Mouse (Mus musculus) limb, embryonic 14.5 days (tissue): ENCODE measurements around the gene Cbx6. TPM values are rescaled to one million over a fixed set of nuclear protein-coding genes. Genes with fewer than 3 reads are reported as not detected.
A peak's percentile ranks its signal among the peaks of the same experiment; 100 is the strongest.

Source experiments
- ATAC-seq: fragments of 200-750 bp; cut with Nextera tagmentation; 2 replicates; pipeline ENCODE4 v1.8.0; 2017; ENCODE audit warnings: low read depth, moderate number of reproducible peaks, moderate TSS enrichment; ENCODE audit not compliant: low FRiP score
- DNase-seq: peaks from one replicate; pipeline ENCODE4 v3.0.0-alpha.2; 2015; ENCODE audit warnings: low spot score
- H3K27ac ChIP-seq: fragments of 300-500 bp; sonication (generic); replicated peaks from 2 replicates; pipeline ENCODE4 v1.5.1; 2014; ENCODE audit warnings: low read depth, mild to moderate bottlenecking, low read length, moderate library complexity, mixed read lengths
- H3K27me3 ChIP-seq: fragments of 300-500 bp; sonication (generic); 2 replicates; pipeline ENCODE4 v1.6.1; 2014; ENCODE audit warnings: low read length, mixed read lengths; ENCODE audit not compliant: control insufficient read depth, insufficient read depth
- H3K36me3 ChIP-seq: fragments of 300-500 bp; sonication (generic); 2 replicates; pipeline ENCODE4 v1.6.1; 2014; ENCODE audit warnings: mild to moderate bottlenecking, low read length, moderate library complexity, mixed read lengths; ENCODE audit not compliant: control insufficient read depth, insufficient read depth
- H3K4me1 ChIP-seq: fragments of 300-500 bp; sonication (generic); 2 replicates; pipeline ENCODE4 v1.6.1; 2014; ENCODE audit warnings: antibody characterized with exemption, low read length, mixed read lengths; ENCODE audit not compliant: control insufficient read depth, insufficient read depth
- H3K4me2 ChIP-seq: fragments of 300-500 bp; sonication (generic); replicated peaks from 2 replicates; pipeline ENCODE4 v1.6.1; 2014; ENCODE audit warnings: low read depth, mild to moderate bottlenecking, low read length, moderate library complexity; ENCODE audit not compliant: severe bottlenecking
- H3K4me3 ChIP-seq: fragments of 300-500 bp; sonication (generic); replicated peaks from 2 replicates; pipeline ENCODE4 v1.5.1; 2014; ENCODE audit warnings: low read length
- H3K9ac ChIP-seq: fragments of 300-500 bp; sonication (generic); 2 replicates; pipeline ENCODE4 v1.6.1; 2014; ENCODE audit warnings: mild to moderate bottlenecking, low read depth, low read length, moderate library complexity; ENCODE audit not compliant: severe bottlenecking
- H3K9me3 ChIP-seq: fragments of 300-500 bp; sonication (generic); 2 replicates; pipeline ENCODE4 v1.6.1; 2016; ENCODE audit warnings: low read length; ENCODE audit not compliant: control insufficient read depth
- POLR2A ChIP-seq: fragments of 200-500 bp; IDR thresholded peaks from 2 replicates; pipeline ENCODE4 v1.8.0; 2012; ENCODE audit warnings: inconsistent platforms, mild to moderate bottlenecking, moderate library complexity, borderline replicate concordance; ENCODE audit not compliant: insufficient read depth, insufficient read length; ENCODE audit errors: extremely low read depth
- WGBS: fragments of 180-500 bp; shearing (Covaris S2); extraction: QIAGEN DNeasy Blood & Tissue Kit; methylation state at CpG from one replicate; pipeline ENCODE4 v1.1.7; 2014; 5-methylcytosine and 5-hydroxymethylcytosine counted together
- polyA plus RNA-seq, 2 experiments: library from polyadenylated mRNA; depleted of rRNA in 1 of 2; stranded (reverse) in 1 of 2; unstranded in 1 of 2; fragments of >200 nt; fragmentation: Nextera tagmentation in 1 of 2; extraction: Ambion mirVana in 1 of 2; gene quantifications; 2 replicates each; pipeline versions ENCODE4 v1.2.1 to v1.2.3; 2012 to 2014

The Cbx6 gene
- polyA plus RNA-seq, 2 experiments: 49.1 to 83.4 TPM

- H3K4me2 ChIP-seq: no peak overlapping the region
- H3K4me1 ChIP-seq: peaks cover 4% of the 10 kb centered on the region; the same call in 1 of the 2 replicates
- H3K36me3 ChIP-seq: no peaks in the 10 kb centered on the region
- DNase-seq: no peak
- H3K27ac ChIP-seq: no peak overlapping the region
- ATAC-seq: no peak
- no peak overlapping the region for H3K4me3 ChIP-seq
- no peak overlapping the region for H3K9ac ChIP-seq
- WGBS: 51% methylated on average over 2 of the region's 2 CpGs
- H3K27me3 ChIP-seq: no peaks in the 10 kb centered on the region
- no peak for TF ChIP-seq POLR2A
- no peaks in the 10 kb centered on the region for H3K9me3 ChIP-seq
Observed at GRCm38 (mm10) chr15:79840281-79840680, 5.8 kb upstream of the Cbx6 start.

- H3K4me3 ChIP-seq: peak overlapping the region; percentile 69
- peak overlapping the region; percentile 50 for H3K4me2 ChIP-seq
- WGBS: 55% methylated on average over 8 of the region's 9 CpGs
- no peak for TF ChIP-seq POLR2A
- H3K36me3 ChIP-seq: peaks cover 16% of the 10 kb centered on the region
- no peaks in the 10 kb centered on the region for H3K9me3 ChIP-seq
- peak overlapping the region; percentile 95 for H3K27ac ChIP-seq
- H3K4me1 ChIP-seq: peaks cover 22% of the 10 kb centered on the region
- no peak for DNase-seq
- H3K27me3 ChIP-seq: no peaks in the 10 kb centered on the region
- ATAC-seq: no peak
- peak overlapping the region; percentile 80; the same call in 1 of the 2 replicates for H3K9ac ChIP-seq
Observed at GRCm38 (mm10) chr15:79834881-79835260, 383 bp upstream of the Cbx6 start.

GRCm38 (mm10) chr15:79833251-79834050 lies 1.0 kb downstream of the Cbx6 start:
- peaks cover 28% of the 10 kb centered on the region for H3K36me3 ChIP-seq
- peak overlapping the region; percentile 80 for H3K9ac ChIP-seq
- peak overlapping the region; percentile 95 for H3K27ac ChIP-seq
- ATAC-seq (0 out of 2 replicates have a peak, but pooled peaks have one; percentile 10), DNase-seq (peak; percentile 58)
- H3K4me2 ChIP-seq: peak overlapping the region; percentile 81
- under 1% methylated on average over 40 of the region's 41 CpGs for WGBS
- H3K27me3 ChIP-seq: no peaks in the 10 kb centered on the region
- peak overlapping the region; percentile 69 for H3K4me3 ChIP-seq
- TF ChIP-seq POLR2A: no peak
- H3K4me1 ChIP-seq: peaks cover 22% of the 10 kb centered on the region
- H3K9me3 ChIP-seq: no peaks in the 10 kb centered on the region

- H3K36me3 ChIP-seq: peaks cover 39% of the 10 kb centered on the region
- peak overlapping the region; percentile 69 for H3K4me3 ChIP-seq
- H3K27me3 ChIP-seq: no peaks in the 10 kb centered on the region
- peak overlapping the region; percentile 95; the same call in 1 of the 2 replicates for H3K27ac ChIP-seq
- H3K4me1 ChIP-seq: peaks cover 28% of the 10 kb centered on the region
- peak overlapping the region; percentile 81 for H3K4me2 ChIP-seq
- ATAC-seq (no peak), DNase-seq (peak; percentile 86)
- no peaks in the 10 kb centered on the region for H3K9me3 ChIP-seq
- H3K9ac ChIP-seq: peak overlapping the region; percentile 80
- WGBS: 31% methylated on average over 18 of the region's 18 CpGs
- TF ChIP-seq POLR2A: no peak
Observed at GRCm38 (mm10) chr15:79832064-79832900, 2.2 kb downstream of the Cbx6 start.

GRCm38 (mm10) chr15:79830388-79830787 lies 4.1 kb downstream of the Cbx6 start:
- Histone ChIP-seq H3K4me1 (peaks cover 24% of the 10 kb centered on the region), H3K4me2 (no peak overlapping the region), H3K27ac (no peak overlapping the region), H3K4me3 (no peak overlapping the region), H3K36me3 (peaks cover 57% of the 10 kb centered on the region), H3K27me3 (no peaks in the 10 kb centered on the region), H3K9me3 (no peaks in the 10 kb centered on the region), H3K9ac (no peak overlapping the region)
- DNase-seq (peak; percentile 88), ATAC-seq (no peak)
- 13% methylated on average over 4 of the region's 4 CpGs for WGBS
- TF ChIP-seq POLR2A: no peak
